In the genomic region with DNA sequence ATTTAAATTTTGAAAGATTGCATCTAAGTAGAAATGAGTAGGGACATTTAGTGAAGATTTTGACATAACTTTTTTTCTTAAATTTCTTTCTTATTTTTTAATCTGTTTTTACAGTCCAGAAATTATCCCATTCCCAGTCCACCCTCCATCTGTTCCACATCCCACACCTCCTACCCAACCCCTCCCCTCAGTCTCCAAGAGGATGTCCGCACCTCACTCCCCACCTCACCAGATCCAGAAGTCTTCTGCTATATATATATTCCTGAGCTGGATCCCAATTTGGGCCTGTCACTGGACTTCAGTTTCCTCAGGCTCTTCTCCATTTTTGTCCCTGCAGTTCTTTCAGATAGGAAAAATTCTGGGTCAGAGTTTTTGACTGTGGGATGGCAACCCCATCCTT, we compare ENCODE assay signal across 30 mouse cellular contexts.
"Had no signal": no experiment of that assay in that cellular context is flagged by ENCODE, and none has a peak within 500 bp of the region (broad histone marks: within the 10 kb centered on the region; RNA-seq: fewer than 3 reads in every experiment).

No protein-coding gene starts in this region.

- H3K9me3 ChIP-seq: limb, embryonic 10.5 days; limb, embryonic 12.5 days; limb, embryonic 13.5 days; limb, embryonic 15.5 days; liver, embryonic 12.5 days; liver, embryonic 13.5 days; liver, embryonic 15.5 days; lung, embryonic 15.5 days; megakaryocyte, embryonic 14.5 days; midbrain, embryonic 10.5 days; midbrain, embryonic 12.5 days; midbrain, embryonic 13.5 days; midbrain, embryonic 15.5 days had no signal

- H3K4me2 ChIP-seq: limb, embryonic 12.5 days; limb, embryonic 13.5 days; limb, embryonic 15.5 days; liver, embryonic 11.5 days; liver, embryonic 12.5 days; liver, embryonic 13.5 days; liver, embryonic 15.5 days; lung, embryonic 14.5 days; lung, embryonic 15.5 days; midbrain, embryonic 11.5 days; midbrain, embryonic 12.5 days; midbrain, embryonic 13.5 days; midbrain, embryonic 15.5 days had no signal

- ATAC-seq: liver, embryonic 12.5 days; liver, postnatal 0 days; lung, postnatal 0 days; midbrain, embryonic 13.5 days; midbrain, embryonic 15.5 days had no signal

- H3K9ac ChIP-seq: limb, embryonic 12.5 days; limb, embryonic 13.5 days; limb, embryonic 15.5 days; liver, embryonic 12.5 days; liver, embryonic 13.5 days; liver, embryonic 14.5 days; liver, embryonic 15.5 days; liver, postnatal 0 days; lung, embryonic 14.5 days; lung, embryonic 15.5 days; midbrain, embryonic 12.5 days; midbrain, embryonic 13.5 days; midbrain, embryonic 15.5 days had no signal

- H3K4me3 ChIP-seq: limb, embryonic 10.5 days; limb, embryonic 12.5 days; limb, embryonic 13.5 days; limb, embryonic 15.5 days; liver, embryonic 12.5 days; liver, embryonic 13.5 days; liver, embryonic 15.5 days; lung, embryonic 15.5 days; megakaryocyte, embryonic 14.5 days; midbrain, embryonic 10.5 days; midbrain, embryonic 12.5 days; midbrain, embryonic 13.5 days; midbrain, embryonic 15.5 days; myocyte had no signal

- DNase-seq: left cerebral cortex, postnatal 4 days; liver; liver, embryonic 13.5 days; liver, postnatal 0 days; lung, adult 18-20 months; lung, adult 2 months; lung, embryonic 14.5 days; lung, postnatal 10 days; lung, postnatal 14 days; lung, postnatal 36 days; lung, postnatal 4 days; midbrain, embryonic 14.5 days had no signal

- H3K4me1 ChIP-seq: limb, embryonic 10.5 days; limb, embryonic 12.5 days; limb, embryonic 13.5 days; limb, embryonic 15.5 days; liver, embryonic 12.5 days; liver, embryonic 13.5 days; liver, embryonic 15.5 days; lung, embryonic 15.5 days; megakaryocyte, embryonic 14.5 days; midbrain, embryonic 10.5 days; midbrain, embryonic 12.5 days; midbrain, embryonic 13.5 days; midbrain, embryonic 15.5 days had no signal

- H3K36me3 ChIP-seq: limb, embryonic 10.5 days; limb, embryonic 12.5 days; limb, embryonic 13.5 days; limb, embryonic 15.5 days; liver, embryonic 12.5 days; liver, embryonic 13.5 days; liver, embryonic 15.5 days; lung, embryonic 15.5 days; midbrain, embryonic 10.5 days; midbrain, embryonic 12.5 days; midbrain, embryonic 13.5 days; midbrain, embryonic 15.5 days had no signal

- H3K27ac ChIP-seq: limb, embryonic 10.5 days; limb, embryonic 12.5 days; limb, embryonic 13.5 days; limb, embryonic 15.5 days; liver, embryonic 12.5 days; liver, embryonic 13.5 days; liver, embryonic 14.5 days; liver, embryonic 15.5 days; lung, embryonic 15.5 days; macrophage; midbrain, embryonic 10.5 days; midbrain, embryonic 12.5 days; midbrain, embryonic 13.5 days; midbrain, embryonic 15.5 days had no signal

- H3K27me3 ChIP-seq: limb, embryonic 12.5 days; limb, embryonic 13.5 days; limb, embryonic 15.5 days; liver, embryonic 12.5 days; liver, embryonic 13.5 days; liver, embryonic 15.5 days; lung, embryonic 15.5 days; megakaryocyte, embryonic 14.5 days; midbrain, embryonic 12.5 days; midbrain, embryonic 13.5 days; midbrain, embryonic 15.5 days had no signal
